Mouse (Mus musculus): ENCODE measurements around the gene Astn1.

GRCm38 (mm10) chr1:158656986-158657385, 294.9 kb downstream of the Astn1 start:
- TF ChIP-seq CTCF (IDR thresholded peaks at IDR 0.05): no peak
- no peak for TF ChIP-seq POLR2A (IDR thresholded peaks at IDR 0.05; ENCODE audit: insufficient read depth, low read depth, low read length)

Data from heart, adult 2 months (tissue).